Mouse (Mus musculus): ENCODE measurements at regions not wholly inside any gene's neighbourhood (a gene's known extent, or its start where the extent isn't known, plus 50 kb on each side); places are given as distances from the start of the nearest gene placed in this dataset.
A peak's percentile ranks its signal among the peaks of the same experiment; 100 is the strongest.
"Not testable (repeated sequence)": the region's sequence is repeated elsewhere in the genome, so short reads cannot be mapped to it uniquely, and the experiment has no call there.

DNA sequence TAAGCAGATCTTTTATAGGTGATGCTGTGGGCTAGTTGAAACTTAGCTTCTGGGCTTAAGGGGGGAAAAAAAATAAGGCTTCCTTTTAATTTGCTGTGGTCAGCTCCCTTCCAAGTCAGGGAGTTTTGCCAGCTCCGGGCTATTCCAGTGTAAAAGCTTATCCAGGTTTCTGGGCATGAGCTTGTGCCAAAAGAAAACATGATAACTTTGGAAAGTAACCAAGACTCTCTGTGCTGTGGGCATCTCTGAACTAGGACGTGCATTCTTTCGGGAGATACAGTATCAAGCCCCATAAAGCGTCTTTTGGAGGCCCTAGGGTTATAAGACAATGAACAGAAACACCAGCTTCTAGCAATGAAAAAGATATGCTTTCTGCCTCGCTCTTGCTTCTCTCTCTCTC is 114.6 kb upstream of the Dyrk2 start:
- no peak for DNase-seq (ENCODE audit: low spot score)

DNA sequence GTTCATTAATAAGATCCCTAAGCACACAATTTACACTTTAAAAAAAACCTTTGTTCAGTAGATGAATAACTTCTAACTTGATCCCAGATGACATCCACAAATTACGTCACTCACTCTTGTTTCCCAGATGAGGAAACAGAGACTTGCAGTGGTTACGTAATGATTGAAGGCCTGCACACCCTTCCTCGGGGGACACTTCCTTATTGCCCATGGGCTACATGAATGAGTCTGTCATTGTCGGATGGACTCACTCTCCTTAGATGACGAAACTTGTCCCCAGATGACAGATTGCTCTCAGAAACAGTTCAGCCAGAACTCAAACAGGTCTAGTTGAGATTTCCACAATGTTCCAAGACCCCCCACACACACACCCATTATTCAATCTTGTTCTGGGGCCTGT is 111.4 kb upstream of the Dyrk2 start:
- DNase-seq (ENCODE audit: low spot score): no peak

DNA sequence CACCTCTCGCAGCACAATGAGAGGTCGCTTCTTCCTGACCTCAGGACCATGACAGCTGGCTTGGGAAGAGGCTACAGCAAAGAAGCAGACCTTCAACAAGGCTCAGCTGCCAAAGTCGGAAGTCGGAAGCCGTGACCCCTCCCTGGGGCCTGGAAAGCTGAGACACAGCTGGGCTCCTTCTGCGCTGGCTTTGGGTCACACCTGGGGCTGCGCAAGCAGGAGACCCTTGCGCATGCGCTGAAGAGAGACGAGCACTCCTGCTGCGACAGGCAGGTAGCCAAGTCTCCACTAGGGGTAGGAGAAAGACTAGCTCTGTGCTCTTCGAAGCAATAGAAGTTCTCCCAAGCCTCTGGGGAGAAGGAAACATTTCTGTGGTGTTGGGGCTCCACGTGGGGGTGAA is 109.3 kb upstream of the Dyrk2 start:
- DNase-seq (ENCODE audit: low spot score): peak; percentile 39

DNA sequence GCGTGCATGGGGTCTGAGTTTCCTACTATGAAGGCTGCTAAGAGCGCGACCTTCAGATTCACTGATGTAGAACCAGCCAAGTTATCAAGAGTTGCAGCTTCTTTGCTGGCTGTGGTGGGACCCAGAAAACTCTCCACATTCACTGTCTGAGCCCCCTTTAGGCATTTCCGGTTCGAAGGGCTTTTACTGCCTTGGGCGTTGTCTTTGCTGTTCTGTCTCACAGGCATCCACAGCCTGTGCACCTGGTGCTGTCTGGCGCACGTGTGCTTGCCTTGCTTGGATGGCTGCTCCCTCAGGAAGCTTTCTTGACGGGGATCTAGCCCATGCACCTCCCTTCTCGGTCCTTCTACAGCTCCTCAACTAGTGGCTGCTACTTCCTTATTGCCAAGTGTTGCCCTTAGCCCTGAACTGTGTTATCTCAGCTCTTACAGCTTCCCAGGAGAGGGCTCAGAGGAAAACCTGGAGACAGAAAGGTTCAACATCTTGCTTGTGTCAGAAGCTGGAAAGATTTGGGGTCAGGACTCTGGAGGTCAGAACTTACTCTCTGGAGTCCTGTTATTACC is 108.3 kb upstream of the Dyrk2 start:
- DNase-seq (ENCODE audit: low spot score): no peak

DNA sequence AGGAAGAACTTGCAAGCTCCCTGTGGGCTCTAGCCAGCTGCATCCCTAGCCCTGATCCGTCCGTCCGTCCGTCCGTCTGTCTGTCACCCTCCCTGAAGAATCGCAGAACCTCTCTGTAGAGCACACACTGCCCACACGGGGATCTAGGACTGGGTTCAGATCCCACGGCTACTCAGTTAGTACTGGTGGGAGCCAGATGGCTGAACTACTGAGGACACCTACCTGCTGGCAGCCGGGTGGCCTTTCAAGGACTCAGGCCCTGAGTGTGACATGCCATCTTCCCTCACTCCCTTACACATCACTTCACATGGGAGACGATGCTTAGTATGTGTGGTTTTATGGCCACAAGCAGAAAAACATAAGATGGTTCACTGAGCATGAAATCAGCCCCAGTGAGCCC is 106.4 kb upstream of the Dyrk2 start:
- DNase-seq (ENCODE audit: low spot score): peak; percentile 54

DNA sequence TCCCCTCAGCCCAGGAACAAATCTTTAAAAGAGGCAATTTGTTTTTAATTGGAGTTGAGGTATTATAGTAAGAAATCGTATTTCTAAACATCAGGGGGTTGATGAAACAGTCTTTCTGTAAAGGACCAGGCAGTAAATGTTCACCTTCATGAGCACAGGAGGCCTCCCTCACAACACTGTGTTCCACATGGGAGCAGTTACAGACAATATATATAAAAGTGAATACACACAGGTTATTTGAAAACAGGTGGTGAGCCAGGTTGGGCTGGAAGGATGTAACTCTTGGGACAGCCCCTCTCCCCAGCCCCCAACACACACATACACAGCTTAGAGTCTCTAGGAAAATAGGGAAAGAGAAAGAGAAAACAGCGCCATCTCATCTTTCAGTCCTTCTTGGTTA is 105.8 kb upstream of the Dyrk2 start:
- no peak for DNase-seq (ENCODE audit: low spot score)

DNA sequence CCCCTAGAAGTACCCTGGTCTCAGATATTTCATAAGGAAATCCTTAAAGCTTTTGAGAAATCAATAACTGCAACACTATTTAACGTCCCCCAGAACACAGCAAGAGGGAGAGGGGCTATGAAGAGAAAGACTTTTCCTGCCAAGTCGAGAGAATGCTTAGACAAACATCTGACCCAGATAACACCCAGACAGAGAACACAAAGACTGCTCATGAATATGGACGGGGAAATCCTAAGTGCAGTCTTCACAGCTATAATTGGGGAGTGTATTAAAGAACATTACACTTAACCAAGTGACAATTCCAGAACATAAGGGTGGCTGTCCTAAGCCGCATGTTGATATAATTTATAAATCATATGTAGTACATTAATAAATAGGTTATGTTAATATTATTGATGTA is 103.3 kb upstream of the Dyrk2 start:
- no peak for DNase-seq (ENCODE audit: low spot score)

DNA sequence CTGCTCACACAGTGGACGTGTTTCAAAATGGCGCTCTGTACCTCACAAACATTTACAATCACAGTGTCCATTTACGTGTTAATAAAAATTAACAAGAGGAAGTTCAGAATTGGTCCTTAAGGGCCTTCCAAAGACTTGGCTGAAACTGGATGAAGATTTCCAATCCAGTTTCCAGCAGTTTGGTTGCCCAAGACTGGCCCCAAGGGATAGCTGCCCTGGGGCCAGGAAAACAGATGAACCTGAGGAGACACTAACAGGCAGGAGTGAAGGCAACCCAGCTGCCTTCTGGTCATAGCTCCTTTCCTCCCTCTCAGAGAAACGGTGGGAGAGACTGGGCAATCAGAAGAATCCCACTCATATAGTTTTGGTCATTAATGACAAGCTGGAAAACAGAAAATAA is 102.6 kb upstream of the Dyrk2 start:
- no peak for DNase-seq (ENCODE audit: low spot score)

DNA sequence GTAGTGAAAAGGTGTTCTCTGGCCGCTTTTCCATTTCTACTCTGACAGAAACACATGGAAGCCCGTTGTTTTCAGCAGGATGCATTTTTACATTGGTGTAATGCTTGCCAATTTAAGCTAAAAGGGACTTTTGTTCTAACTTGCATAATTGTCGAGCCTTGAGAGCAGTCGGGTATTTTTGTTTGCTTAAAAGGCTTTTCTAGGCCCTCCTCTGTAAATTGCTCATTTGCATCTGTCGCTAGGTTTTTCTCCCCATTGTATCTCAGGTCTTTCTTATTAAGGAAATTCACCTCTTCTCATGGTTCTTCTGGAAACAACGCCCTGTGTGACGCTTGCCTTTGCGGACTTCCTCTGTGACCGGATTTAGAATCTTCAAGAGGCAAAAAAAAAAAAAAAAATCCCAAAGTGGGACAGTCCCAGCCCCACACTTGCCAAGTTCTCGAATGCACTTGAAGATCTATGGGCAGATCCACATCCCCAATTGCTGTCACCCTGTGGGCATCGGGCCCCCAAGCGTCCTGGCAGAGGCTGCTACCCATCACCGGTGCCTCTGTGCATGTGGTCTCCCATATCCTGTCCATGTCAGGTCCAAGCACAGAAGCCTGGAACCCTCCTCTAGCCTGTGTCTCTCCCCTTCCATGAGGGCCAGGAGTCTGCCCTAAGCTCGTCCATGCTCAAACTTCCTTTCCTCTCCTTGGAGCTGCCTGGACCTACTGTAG is 100.6 kb upstream of the Dyrk2 start:
- DNase-seq (ENCODE audit: low spot score): no peak

DNA sequence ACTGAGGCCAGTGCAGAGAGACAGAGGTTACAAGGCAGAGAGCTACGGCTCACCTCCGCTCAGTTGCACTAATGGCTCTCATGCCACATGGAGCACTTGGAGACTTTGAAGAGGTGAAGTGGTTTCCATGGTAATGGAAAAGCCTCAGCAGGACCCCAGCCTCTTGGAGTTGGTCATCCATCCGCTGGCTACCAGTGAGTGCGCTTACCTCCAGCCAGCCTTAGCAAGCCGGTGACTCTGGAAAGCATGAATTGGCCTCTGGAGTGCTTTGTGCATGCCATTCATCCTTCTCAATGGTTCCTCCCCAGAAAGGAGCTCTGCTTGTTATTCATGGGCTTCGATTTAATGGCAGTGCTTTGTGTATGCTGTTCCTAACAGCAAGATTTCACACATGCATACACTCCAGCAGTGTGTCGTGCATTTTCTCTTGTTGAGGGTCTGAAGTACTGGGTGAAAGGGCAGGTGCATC is 91.7 kb upstream of the Dyrk2 start:
- peak; percentile 32 for DNase-seq (ENCODE audit: low spot score)

DNA sequence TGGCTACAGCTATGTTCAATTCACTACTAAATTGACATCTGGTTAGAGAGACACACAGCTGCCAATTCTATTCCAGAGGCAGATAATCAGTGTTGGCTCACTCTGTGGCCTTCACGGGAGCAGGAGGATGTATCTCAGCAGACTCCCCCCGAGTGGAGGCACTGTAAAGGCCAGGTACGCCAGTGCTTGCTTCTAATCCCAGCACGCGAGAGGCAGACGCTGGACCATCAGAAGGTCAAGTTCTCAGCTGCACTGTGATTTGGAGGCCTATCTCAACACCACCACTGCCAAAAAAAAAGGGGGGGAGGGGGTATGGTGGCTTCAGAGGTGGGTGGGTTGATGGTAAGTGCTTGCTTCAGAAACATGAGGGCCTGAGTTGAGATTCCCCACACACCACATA is 90.1 kb upstream of the Dyrk2 start:
- no peak for DNase-seq (ENCODE audit: low spot score)

DNA sequence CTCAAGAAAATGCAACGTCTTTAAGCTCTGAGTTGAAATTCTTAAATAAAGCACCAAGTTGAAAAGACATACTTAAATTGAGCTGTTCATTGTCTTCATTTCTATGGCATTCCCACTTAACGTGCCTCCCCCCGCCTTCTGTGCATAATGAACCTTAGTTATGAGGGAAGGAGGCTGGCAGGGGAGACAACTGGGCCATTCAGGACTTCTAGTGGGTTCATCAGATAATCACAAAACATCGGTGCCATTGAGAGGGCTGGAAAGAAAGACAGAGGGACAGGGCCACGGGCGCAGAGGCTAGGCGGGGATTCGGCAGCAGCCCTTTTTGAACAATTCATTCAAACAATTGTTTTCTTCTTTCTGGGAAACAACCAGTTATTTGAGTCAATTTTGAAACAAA is 89.6 kb upstream of the Dyrk2 start:
- DNase-seq (ENCODE audit: low spot score): peak; percentile 23

DNA sequence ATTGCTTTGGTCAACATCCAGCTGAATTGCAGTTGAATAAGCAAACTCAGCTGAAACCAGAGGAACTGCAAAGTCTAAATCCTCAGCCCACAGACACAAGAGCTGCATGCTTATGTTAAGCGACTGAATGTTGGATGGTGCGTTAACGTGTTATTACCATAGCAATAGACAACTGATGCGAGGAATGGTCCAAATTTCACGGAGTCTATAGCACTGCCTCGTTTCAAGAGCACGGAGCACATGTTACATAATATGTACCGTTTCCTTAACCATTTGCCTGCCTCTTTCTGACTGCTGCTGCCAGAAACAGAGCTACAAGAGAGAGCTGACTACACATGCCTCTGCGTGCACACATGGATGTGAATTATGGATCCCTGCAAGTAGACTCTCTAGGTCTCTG is 86.3 kb upstream of the Dyrk2 start:
- DNase-seq (ENCODE audit: low spot score): no peak

DNA sequence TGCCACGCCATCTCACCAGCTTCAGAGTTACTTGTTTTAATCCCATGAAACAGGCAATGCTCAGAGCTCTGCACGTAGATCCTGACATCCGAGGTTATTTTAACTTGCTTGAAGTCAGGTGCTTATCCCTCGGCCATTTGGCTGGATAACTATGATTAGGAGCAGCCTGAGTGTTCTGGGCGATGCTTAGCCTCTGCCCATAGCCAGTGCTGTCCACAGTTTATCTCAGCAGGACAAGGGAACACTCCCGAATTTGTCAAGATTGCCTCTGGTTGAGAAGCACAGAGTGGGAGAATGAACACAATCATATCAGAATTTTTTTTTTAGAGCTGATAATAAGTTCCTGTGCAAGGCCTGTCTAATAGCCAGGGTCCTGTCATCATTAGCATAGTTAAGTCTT is 83.4 kb upstream of the Dyrk2 start:
- DNase-seq (ENCODE audit: low spot score): no peak

DNA sequence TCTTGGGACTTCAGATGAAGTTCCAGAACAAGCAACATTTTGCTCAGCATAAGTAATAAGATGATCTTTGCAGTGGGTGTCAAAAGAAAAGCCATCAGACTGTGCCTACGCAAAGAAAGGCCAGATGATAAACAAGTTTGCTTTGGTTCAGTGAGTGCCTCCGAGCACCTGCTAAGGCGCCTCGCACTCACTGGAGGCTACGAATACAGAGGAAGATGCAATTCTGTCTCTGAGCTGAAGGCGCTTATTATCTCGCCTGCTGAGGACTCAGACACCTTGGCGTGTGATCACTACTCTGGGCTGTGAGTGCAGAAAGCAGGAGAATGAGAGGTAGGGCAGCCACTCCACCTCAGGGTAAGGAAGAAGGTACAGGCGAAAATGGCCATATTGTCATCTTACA is 82.7 kb upstream of the Dyrk2 start:
- DNase-seq (ENCODE audit: low spot score): no peak

DNA sequence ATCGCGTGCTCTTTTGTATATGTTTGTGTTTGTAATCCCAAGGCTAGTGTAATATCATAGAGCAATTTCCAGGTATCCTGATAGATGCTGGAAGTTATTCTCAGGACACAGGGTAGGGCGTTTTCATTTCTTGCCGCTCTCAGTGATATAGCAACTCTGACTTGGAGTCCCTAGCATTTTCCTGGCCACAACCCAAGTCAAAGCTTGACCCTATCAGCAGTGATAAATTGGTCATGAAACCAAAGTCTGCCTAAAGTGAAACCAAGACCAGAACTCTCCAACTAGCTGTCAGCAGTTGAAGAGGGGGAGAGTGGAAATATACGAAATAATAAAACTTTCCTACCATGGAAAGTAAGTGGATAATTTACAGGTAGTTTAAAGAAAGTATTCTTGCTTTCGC is 77.7 kb upstream of the Dyrk2 start:
- no peak for DNase-seq (ENCODE audit: low spot score)

DNA sequence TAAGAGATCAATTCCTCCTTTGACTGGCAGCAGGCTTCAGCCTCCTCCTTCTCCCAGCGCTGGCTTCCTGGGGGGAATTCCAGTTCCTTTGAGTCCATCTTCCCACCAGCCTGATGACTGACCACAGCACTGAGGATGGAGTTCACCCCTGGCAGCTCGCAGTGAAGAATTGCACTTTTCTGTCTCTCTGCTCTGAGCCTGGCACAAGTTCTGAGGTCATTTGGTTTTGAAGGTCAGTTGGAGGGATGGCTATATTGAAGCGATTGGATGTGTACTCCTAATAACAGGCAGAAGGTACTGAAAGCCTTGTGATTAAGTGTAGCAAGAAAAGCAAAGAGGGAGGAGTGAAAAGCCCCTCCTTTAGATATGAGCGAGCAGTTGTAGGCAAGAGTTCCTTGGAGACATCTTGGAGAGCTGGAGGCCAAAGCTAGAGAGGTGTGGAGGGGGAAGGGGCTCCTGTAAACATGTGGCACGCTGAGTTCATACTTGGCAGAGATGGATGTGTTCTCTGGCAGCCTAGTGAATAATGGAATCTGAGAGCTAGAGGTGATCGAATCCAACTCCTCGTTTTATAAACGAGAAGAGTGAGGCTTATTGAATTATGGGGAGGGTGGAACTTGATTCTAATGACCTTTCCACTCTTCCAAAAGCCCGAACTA is 77.1 kb upstream of the Dyrk2 start:
- no peak for DNase-seq (ENCODE audit: low spot score)

DNA sequence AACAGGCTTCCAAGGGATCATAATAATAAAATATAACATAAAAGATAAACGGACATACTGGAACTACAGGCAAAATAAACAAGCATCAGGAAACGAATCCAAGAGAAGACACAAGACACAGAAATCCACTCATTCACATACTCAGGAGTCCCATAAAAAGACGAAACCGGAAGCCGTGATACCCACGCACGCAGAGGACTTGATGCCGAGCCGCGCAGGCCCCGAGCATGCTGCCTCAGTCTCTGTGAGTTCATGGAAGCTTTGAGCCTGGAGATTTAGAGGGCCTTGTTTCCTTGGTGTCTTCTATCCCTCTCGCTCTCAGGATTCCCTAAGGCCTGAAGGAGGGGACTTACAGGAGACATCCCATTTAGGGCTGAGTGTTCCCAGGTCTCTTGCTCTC is 57.3 kb upstream of the Dyrk2 start:
- no peak for DNase-seq (ENCODE audit: low spot score)

DNA sequence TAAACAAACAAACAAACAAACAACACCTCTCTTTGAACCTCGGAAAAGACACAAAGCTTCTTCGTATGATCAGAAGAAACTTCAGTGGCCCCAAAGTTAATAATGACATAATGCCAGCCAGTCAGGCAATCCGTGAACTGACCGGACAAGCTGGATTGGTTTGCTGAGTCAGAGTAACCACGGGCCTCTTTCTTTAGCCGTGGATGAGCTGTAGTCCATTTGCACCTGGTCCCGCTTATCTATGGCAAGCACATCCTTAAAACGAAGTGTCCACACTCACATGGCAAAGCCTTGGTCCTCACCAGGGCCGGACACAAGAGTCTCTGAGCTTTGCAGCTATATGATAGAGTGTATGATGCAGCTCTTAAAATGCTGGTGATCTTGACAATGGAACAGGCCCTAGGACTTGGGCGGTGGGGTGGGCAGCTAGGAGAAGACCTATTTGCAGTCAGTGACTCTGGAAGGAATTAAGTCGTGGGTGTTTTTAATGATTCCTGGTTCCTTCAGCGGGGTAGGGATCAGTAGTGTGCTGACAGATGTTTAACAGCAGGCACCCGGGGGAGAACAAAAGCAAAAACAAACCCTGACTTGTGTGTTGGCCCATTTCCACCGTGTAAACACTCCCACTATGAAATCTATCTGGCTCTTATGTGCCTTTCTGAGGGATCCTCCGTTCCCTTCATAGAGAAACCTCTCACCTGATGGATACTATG is 53.6 kb upstream of the Dyrk2 start:
- no peak for DNase-seq (ENCODE audit: low spot score)

DNA sequence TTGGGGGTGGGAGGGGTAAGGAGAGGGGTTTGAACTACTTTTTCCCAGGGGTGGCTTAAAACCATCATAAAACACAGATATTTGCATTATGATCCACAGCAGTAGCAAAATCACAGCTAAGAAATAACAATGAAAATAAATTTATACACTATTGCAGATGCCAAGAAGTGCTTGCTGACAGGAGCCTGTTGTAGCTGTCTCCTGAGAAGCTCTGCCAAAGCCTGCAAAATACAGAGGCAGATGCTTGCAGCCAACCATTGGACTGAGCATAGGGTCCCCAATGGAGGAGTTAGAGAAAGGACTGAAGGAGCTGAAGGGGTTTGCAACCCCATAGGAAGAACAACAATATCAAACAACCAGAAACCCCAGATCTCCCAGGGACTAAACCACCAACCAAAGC is 52.1 kb upstream of the Dyrk2 start:
- DNase-seq (ENCODE audit: low spot score): not testable (repeated sequence)
